Mouse (Mus musculus): Measurements from ENCODE around the gene Prpf40a.

GRCm38 (mm10) chr2:53101885-53102740 is 89.0 kb downstream of the Prpf40a start:
- TF ChIP-seq CTCF (IDR thresholded peaks at IDR 0.05; ENCODE audit: extremely low read depth, insufficient read length, insufficient replicate concordance, low read depth, low read length) (no peak), POLR2A (IDR thresholded peaks at IDR 0.05; ENCODE audit: low read depth, low read length) (no peak)

Measured in small intestine, adult 2 months (tissue).